ENCODE assay signal across 8 mouse cellular contexts in genomic region chr6:40471720-40472010, GRCm38 (mm10). TPM values are rescaled to one million over a fixed set of nuclear protein-coding genes. Genes with fewer than 3 reads are reported as not detected.
DNase-seq lines count a peak whose midpoint lies in the region; ATAC-seq and TF ChIP-seq lines count a peak whose summit lies in the region.

No protein-coding gene starts in this region.

- H3K4me2 ChIP-seq in limb, embryonic 11.5 days (ENCODE audit: low read depth, severe bottlenecking): peak overlapping the region; percentile 55
- peak overlapping the region; percentile 68 for H3K4me2 ChIP-seq in stomach, embryonic 16.5 days (ENCODE audit: low read depth, low read length)

- WGBS in cerebellum, adult 2 months: under 1% methylated on average over 7 of the region's 7 CpGs
- under 1% methylated on average over 7 of the region's 7 CpGs for WGBS in spleen, adult 2 months
- WGBS in limb, embryonic 11.5 days: 0% methylated on average over 7 of the region's 7 CpGs
- 0% methylated on average over 7 of the region's 7 CpGs for WGBS in stomach, embryonic 16.5 days

- no peaks in the 10 kb centered on the region; the same call in 1 of the 2 replicates for H3K4me1 ChIP-seq in cerebellum, adult 2 months (ENCODE audit: control insufficient read depth, insufficient read depth, low read length)
- peaks cover 2% of the 10 kb centered on the region; the same call in 1 of the 2 replicates for H3K4me1 ChIP-seq in spleen, adult 2 months (ENCODE audit: control insufficient read depth, insufficient read depth, insufficient read length)
- peaks cover 3% of the 10 kb centered on the region; the same call in 1 of the 2 replicates for H3K4me1 ChIP-seq in limb, embryonic 11.5 days (ENCODE audit: control insufficient read depth, insufficient read depth, low read length)
- peaks cover 4% of the 10 kb centered on the region for H3K4me1 ChIP-seq in stomach, embryonic 16.5 days (ENCODE audit: control insufficient read depth, insufficient read depth, low read length)

- DNase-seq in cerebellum, adult 2 months: no peak
- DNase-seq in cerebellum, adult 18-20 months: no peak
- DNase-seq in spleen, adult 2 months (ENCODE audit: low read depth in 1 of 2, low spot score in 2 of 2): no peak
- DNase-seq in spleen, adult 12 weeks (ENCODE audit: low spot score): no peak
- DNase-seq in limb, embryonic 11.5 days (ENCODE audit: low spot score): peak; percentile 45
- no peak for DNase-seq in frontal cortex, postnatal 10 days (ENCODE audit: low spot score in 2 of 2)
- DNase-seq in urinary bladder, postnatal 25 days (ENCODE audit: low spot score): no peak

- no peaks in the 10 kb centered on the region for H3K9me3 ChIP-seq in limb, embryonic 11.5 days (ENCODE audit: control insufficient read depth, low read length)
- H3K9me3 ChIP-seq in stomach, embryonic 16.5 days (replicated peaks; ENCODE audit: control insufficient read depth, low read length): no peaks in the 10 kb centered on the region

- H3K27me3 ChIP-seq in cerebellum, adult 2 months (ENCODE audit: control insufficient read depth, insufficient read depth, low read length): no peaks in the 10 kb centered on the region
- no peaks in the 10 kb centered on the region for H3K27me3 ChIP-seq in spleen, adult 2 months (ENCODE audit: control insufficient read depth, insufficient read depth, low read length)
- no peaks in the 10 kb centered on the region for H3K27me3 ChIP-seq in limb, embryonic 11.5 days (ENCODE audit: control insufficient read depth, insufficient read depth, low read length)
- no peaks in the 10 kb centered on the region for H3K27me3 ChIP-seq in stomach, embryonic 16.5 days (ENCODE audit: control insufficient read depth, insufficient read depth, low read length)

- no peak for TF ChIP-seq CTCF in cerebellum, adult 2 months (IDR thresholded peaks at IDR 0.05; ENCODE audit: borderline replicate concordance, insufficient read depth, low read depth, low read length)
- no peak for TF ChIP-seq CTCF in spleen, adult 2 months (IDR thresholded peaks at IDR 0.05; ENCODE audit: extremely low read depth, insufficient read depth, insufficient read length, insufficient replicate concordance)

- H3K27ac ChIP-seq in cerebellum, adult 2 months (ENCODE audit: insufficient read depth, low read length): peak overlapping the region; percentile 67
- H3K27ac ChIP-seq in spleen, adult 2 months (ENCODE audit: insufficient read depth, low read length): peak overlapping the region; percentile 97
- H3K27ac ChIP-seq in limb, embryonic 11.5 days (replicated peaks; ENCODE audit: low read depth, low read length): peak overlapping the region; percentile 93
- peak overlapping the region; percentile 95 for H3K27ac ChIP-seq in stomach, embryonic 16.5 days (ENCODE audit: low read length)

- H3K4me3 ChIP-seq in cerebellum, adult 2 months (replicated peaks; ENCODE audit: insufficient read depth, low read depth, low read length): peak overlapping the region; percentile 62
- H3K4me3 ChIP-seq in spleen, adult 2 months (ENCODE audit: extremely low read depth, insufficient read depth, insufficient read length): peak overlapping the region; percentile 95
- peak overlapping the region; percentile 81 for H3K4me3 ChIP-seq in limb, embryonic 11.5 days (ENCODE audit: low read depth, low read length)
- H3K4me3 ChIP-seq in stomach, embryonic 16.5 days (replicated peaks; ENCODE audit: low read length): peak overlapping the region; percentile 66

- peak overlapping the region; percentile 98 for H3K9ac ChIP-seq in limb, embryonic 11.5 days (ENCODE audit: low read length)
- peak overlapping the region; percentile 84 for H3K9ac ChIP-seq in stomach, embryonic 16.5 days (ENCODE audit: low read length)

- H3K36me3 ChIP-seq in spleen, adult 2 months (ENCODE audit: control insufficient read depth, insufficient read depth, low read length): peaks cover 19% of the 10 kb centered on the region
- peaks cover 7% of the 10 kb centered on the region for H3K36me3 ChIP-seq in limb, embryonic 11.5 days (ENCODE audit: control insufficient read depth, insufficient read depth, low read length)
- peaks cover 15% of the 10 kb centered on the region for H3K36me3 ChIP-seq in stomach, embryonic 16.5 days (ENCODE audit: control insufficient read depth, insufficient read depth, low read length)

- no peak for TF ChIP-seq POLR2A in cerebellum, adult 2 months (IDR thresholded peaks at IDR 0.05; ENCODE audit: borderline replicate concordance, insufficient read depth, low read length)
- TF ChIP-seq POLR2A in spleen, adult 2 months (IDR thresholded peaks at IDR 0.05; ENCODE audit: low read depth, low read length): no peak

- no peak for ATAC-seq in limb, embryonic 11.5 days (ENCODE audit: insufficient number of reproducible peaks, low FRiP score, low TSS enrichment, low read depth)
- ATAC-seq in stomach, embryonic 16.5 days (ENCODE audit: insufficient read depth, low FRiP score): no peak

RNA-seq across cellular contexts. Expression of gene Ssbp1, which starts 0.5 kb away (rescaled TPM):
- polyA plus RNA-seq in cerebellum, adult 2 months (2012; rRNA removed): 44.5 and 47.0 TPM in 2 replicates
- 7.2 and 8.5 TPM in 2 replicates for polyA plus RNA-seq in spleen, adult 2 months (2012; rRNA removed)
- 177 and 179 TPM in 2 replicates for polyA plus RNA-seq in limb, embryonic 11.5 days (2014; fragmentation: Nextera tagmentation; extraction: Ambion mirVana)
- 135 and 143 TPM in 2 replicates for polyA plus RNA-seq in stomach, embryonic 16.5 days (2015; fragmentation: Nextera tagmentation; extraction: Ambion mirVana)

RNA-seq across cellular contexts. Expression of gene Tas2r137, which starts 19.4 kb away (rescaled TPM):
- 0.36 TPM in 1 of 2 replicates, not detected in the other for polyA plus RNA-seq in cerebellum, adult 2 months (2012; rRNA removed)
- not detected in 2 replicates for polyA plus RNA-seq in spleen, adult 2 months (2012; rRNA removed)
- not detected in 2 replicates for polyA plus RNA-seq in limb, embryonic 11.5 days (2014; fragmentation: Nextera tagmentation; extraction: Ambion mirVana)
- polyA plus RNA-seq in stomach, embryonic 16.5 days (2015; fragmentation: Nextera tagmentation; extraction: Ambion mirVana): not detected in 2 replicates

RNA-seq across cellular contexts. Expression of gene Tas2r108, which starts 21.7 kb away (rescaled TPM):
- 0.41 and 0.67 TPM in 2 replicates for polyA plus RNA-seq in cerebellum, adult 2 months (2012; rRNA removed)
- polyA plus RNA-seq in spleen, adult 2 months (2012; rRNA removed): not detected in 2 replicates
- 0.15 TPM in 1 of 2 replicates, not detected in the other for polyA plus RNA-seq in limb, embryonic 11.5 days (2014; fragmentation: Nextera tagmentation; extraction: Ambion mirVana)
- polyA plus RNA-seq in stomach, embryonic 16.5 days (2015; fragmentation: Nextera tagmentation; extraction: Ambion mirVana): not detected in 2 replicates

RNA-seq across cellular contexts. Expression of gene Wee2, which starts 32.8 kb away (rescaled TPM):
- polyA plus RNA-seq in cerebellum, adult 2 months (2012; rRNA removed): 0.28 and 0.41 TPM in 2 replicates
- polyA plus RNA-seq in spleen, adult 2 months (2012; rRNA removed): not detected in 2 replicates
- 0.07 TPM in 1 of 2 replicates, not detected in the other for polyA plus RNA-seq in limb, embryonic 11.5 days (2014; fragmentation: Nextera tagmentation; extraction: Ambion mirVana)
- polyA plus RNA-seq in stomach, embryonic 16.5 days (2015; fragmentation: Nextera tagmentation; extraction: Ambion mirVana): not detected in 2 replicates

RNA-seq across cellular contexts. Expression of gene E330009J07Rik, which starts 35.7 kb away (rescaled TPM):
- polyA plus RNA-seq in cerebellum, adult 2 months (2012; rRNA removed): 64.6 and 67.0 TPM in 2 replicates
- polyA plus RNA-seq in spleen, adult 2 months (2012; rRNA removed): 3.6 and 4.7 TPM in 2 replicates
- 12.4 and 14.6 TPM in 2 replicates for polyA plus RNA-seq in limb, embryonic 11.5 days (2014; fragmentation: Nextera tagmentation; extraction: Ambion mirVana)
- polyA plus RNA-seq in stomach, embryonic 16.5 days (2015; fragmentation: Nextera tagmentation; extraction: Ambion mirVana): 16.6 and 19.8 TPM in 2 replicates
